Mouse (Mus musculus) lung, embryonic 16.5 days (tissue): ENCODE measurements at regions not wholly inside any gene's neighbourhood (a gene's known extent, or its start where the extent isn't known, plus 50 kb on each side); places are given as distances from the start of the nearest gene placed in this dataset.

Experiments used
- ATAC-seq: fragments of 200-750 bp; cut with Nextera tagmentation; 2 replicates; pipeline ENCODE4 v1.8.0; 2017; ENCODE audit warnings: low read depth, mild to moderate bottlenecking, moderate library complexity
- H3K27ac ChIP-seq: fragments of 300-500 bp; sonication (generic); 2 replicates; pipeline ENCODE4 v1.5.1; 2014; ENCODE audit warnings: mild to moderate bottlenecking, control low read depth, low read length
- H3K27me3 ChIP-seq: fragments of 300-500 bp; sonication (generic); 2 replicates; pipeline ENCODE4 v1.6.1; 2014; ENCODE audit warnings: low read depth, low read length, mixed read lengths; ENCODE audit not compliant: control insufficient read depth, insufficient read depth
- H3K36me3 ChIP-seq: fragments of 300-500 bp; sonication (generic); 2 replicates; pipeline ENCODE4 v1.6.1; 2014; ENCODE audit warnings: low read length; ENCODE audit not compliant: control insufficient read depth, insufficient read depth
- H3K4me1 ChIP-seq: fragments of 300-500 bp; sonication (generic); replicated peaks from 2 replicates; pipeline ENCODE4 v1.6.1; 2014; ENCODE audit warnings: low read length, mixed read lengths; ENCODE audit not compliant: control insufficient read depth, insufficient read depth
- H3K4me2 ChIP-seq: fragments of 300-500 bp; sonication (generic); 2 replicates; pipeline ENCODE4 v1.6.1; 2014; ENCODE audit warnings: low read depth, low read length, control low read depth
- H3K4me3 ChIP-seq: fragments of 300-500 bp; sonication (generic); 2 replicates; pipeline ENCODE4 v1.5.1; 2014; ENCODE audit warnings: mild to moderate bottlenecking, low read length, control low read depth
- H3K9ac ChIP-seq: fragments of 300-500 bp; sonication (generic); 2 replicates; pipeline ENCODE4 v1.6.1; 2014; ENCODE audit warnings: low read length, control low read depth
- H3K9me3 ChIP-seq: fragments of 300-500 bp; sonication (generic); 2 replicates; pipeline ENCODE4 v1.6.1; 2016; ENCODE audit warnings: low read length; ENCODE audit not compliant: control insufficient read depth
- WGBS: fragments of 180-500 bp; shearing (Covaris S2); extraction: QIAGEN DNeasy Blood & Tissue Kit; methylation state at CpG from one replicate; pipeline ENCODE4 v1.1.7; 2014; 5-methylcytosine and 5-hydroxymethylcytosine counted together

GRCm38 (mm10) chr10:109160730-109161129 is 149.9 kb upstream of the Syt1 start:
- Histone ChIP-seq H3K36me3 (no peaks in the 10 kb centered on the region), H3K4me2 (no peak overlapping the region), H3K9me3 (no peaks in the 10 kb centered on the region), H3K27me3 (no peaks in the 10 kb centered on the region), H3K27ac (no peak overlapping the region), H3K4me3 (no peak overlapping the region), H3K9ac (no peak overlapping the region), H3K4me1 (no peaks in the 10 kb centered on the region)
- 95% methylated on average over 1 of the region's 1 CpGs for WGBS
- ATAC-seq = no peak

GRCm38 (mm10) chr10:109155768-109156167 is 145.0 kb upstream of the Syt1 start:
- H3K4me3 ChIP-seq = no peak overlapping the region
- H3K27ac ChIP-seq = no peak overlapping the region
- H3K4me2 ChIP-seq = no peak overlapping the region
- no peaks in the 10 kb centered on the region for H3K36me3 ChIP-seq
- H3K9me3 ChIP-seq = no peaks in the 10 kb centered on the region
- no peak for ATAC-seq
- WGBS = 70% methylated on average over 5 of the region's 5 CpGs
- no peaks in the 10 kb centered on the region for H3K27me3 ChIP-seq
- H3K4me1 ChIP-seq = no peaks in the 10 kb centered on the region
- H3K9ac ChIP-seq = no peak overlapping the region

- H3K36me3 ChIP-seq = no peaks in the 10 kb centered on the region
- H3K27me3 ChIP-seq = no peaks in the 10 kb centered on the region
- H3K9ac ChIP-seq = no peak overlapping the region
- no peaks in the 10 kb centered on the region for H3K4me1 ChIP-seq
- no peak overlapping the region for H3K4me3 ChIP-seq
- WGBS = 80% methylated on average over 7 of the region's 7 CpGs
- no peak overlapping the region for H3K27ac ChIP-seq
- ATAC-seq = no peak
- no peak overlapping the region for H3K4me2 ChIP-seq
- H3K9me3 ChIP-seq = no peaks in the 10 kb centered on the region
Measured at GRCm38 (mm10) chr10:109140421-109140938, 129.7 kb upstream of the Syt1 start.

- H3K27ac ChIP-seq = no peak overlapping the region
Measured at GRCm38 (mm10) chr10:109136763-109137732, 126.3 kb upstream of the Syt1 start.

GRCm38 (mm10) chr10:109134521-109134920 is 123.7 kb upstream of the Syt1 start:
- WGBS = 70% methylated on average over 4 of the region's 4 CpGs
- no peaks in the 10 kb centered on the region for H3K9me3 ChIP-seq
- no peak for ATAC-seq
- no peak overlapping the region for H3K9ac ChIP-seq
- H3K36me3 ChIP-seq = no peaks in the 10 kb centered on the region
- H3K4me2 ChIP-seq = no peak overlapping the region
- no peak overlapping the region for H3K27ac ChIP-seq
- no peaks in the 10 kb centered on the region for H3K27me3 ChIP-seq
- H3K4me3 ChIP-seq = no peak overlapping the region
- H3K4me1 ChIP-seq = no peaks in the 10 kb centered on the region

More at GRCm38 (mm10) chr10:109136763-109137732, 126.3 kb upstream of the Syt1 start:
- H3K4me1 ChIP-seq = no peaks in the 10 kb centered on the region
- H3K36me3 ChIP-seq = no peaks in the 10 kb centered on the region
- peak overlapping the region; percentile 39; the same call in 1 of the 2 replicates for H3K4me2 ChIP-seq
- H3K9me3 ChIP-seq = no peaks in the 10 kb centered on the region
- H3K27me3 ChIP-seq = no peaks in the 10 kb centered on the region
- no peak overlapping the region for H3K9ac ChIP-seq
- peak overlapping the region; percentile 24 for H3K4me3 ChIP-seq
- ATAC-seq = no peak
- 42% methylated on average over 3 of the region's 3 CpGs for WGBS

GRCm38 (mm10) chr10:109132091-109132573 is 121.3 kb upstream of the Syt1 start:
- 49% methylated on average over 8 of the region's 8 CpGs for WGBS
- no peaks in the 10 kb centered on the region for H3K36me3 ChIP-seq
- no peak overlapping the region for H3K4me2 ChIP-seq
- no peaks in the 10 kb centered on the region for H3K27me3 ChIP-seq
- H3K9me3 ChIP-seq = no peaks in the 10 kb centered on the region
- no peak overlapping the region for H3K9ac ChIP-seq
- H3K4me1 ChIP-seq = no peaks in the 10 kb centered on the region
- no peak overlapping the region for H3K27ac ChIP-seq
- ATAC-seq = no peak
- H3K4me3 ChIP-seq = no peak overlapping the region

GRCm38 (mm10) chr10:109129552-109130110 is 118.8 kb upstream of the Syt1 start:
- H3K4me2 ChIP-seq = no peak overlapping the region
- H3K4me1 ChIP-seq = no peaks in the 10 kb centered on the region
- H3K4me3 ChIP-seq = no peak overlapping the region
- 86% methylated on average over 1 of the region's 1 CpGs for WGBS
- no peak for ATAC-seq
- no peaks in the 10 kb centered on the region for H3K27me3 ChIP-seq
- no peaks in the 10 kb centered on the region for H3K9me3 ChIP-seq
- H3K36me3 ChIP-seq = no peaks in the 10 kb centered on the region
- H3K27ac ChIP-seq = no peak overlapping the region
- H3K9ac ChIP-seq = no peak overlapping the region

GRCm38 (mm10) chr10:109129068-109129467 is 118.3 kb upstream of the Syt1 start:
- WGBS = 85% methylated on average over 3 of the region's 3 CpGs

GRCm38 (mm10) chr10:109126699-109127098 is 115.9 kb upstream of the Syt1 start:
- H3K4me2 ChIP-seq = no peak overlapping the region
- H3K4me1 ChIP-seq = no peaks in the 10 kb centered on the region
- H3K9ac ChIP-seq = no peak overlapping the region
- ATAC-seq = no peak
- WGBS = 75% methylated on average over 2 of the region's 2 CpGs
- no peak overlapping the region for H3K27ac ChIP-seq
- no peak overlapping the region for H3K4me3 ChIP-seq
- H3K9me3 ChIP-seq = no peaks in the 10 kb centered on the region
- H3K27me3 ChIP-seq = no peaks in the 10 kb centered on the region
- no peaks in the 10 kb centered on the region for H3K36me3 ChIP-seq

More at GRCm38 (mm10) chr10:109129068-109129467, 118.3 kb upstream of the Syt1 start:
- no peak for ATAC-seq
- no peaks in the 10 kb centered on the region for H3K4me1 ChIP-seq
- H3K4me2 ChIP-seq = no peak overlapping the region
- no peaks in the 10 kb centered on the region for H3K27me3 ChIP-seq
- no peaks in the 10 kb centered on the region for H3K36me3 ChIP-seq
- H3K27ac ChIP-seq = no peak overlapping the region
- no peak overlapping the region for H3K4me3 ChIP-seq
- H3K9me3 ChIP-seq = no peaks in the 10 kb centered on the region
- no peak overlapping the region for H3K9ac ChIP-seq
